Mouse (Mus musculus) C2C12 (cell line): ENCODE data around the gene Rplp1. TPM values are rescaled to one million over a fixed set of nuclear protein-coding genes. Genes with fewer than 3 reads are reported as not detected.

Source experiments
- H3K27me3 ChIP-seq: one replicate; pipeline ENCODE4 v1.6.1; 2011; ENCODE audit not compliant: control insufficient read depth, insufficient read depth, insufficient read length
- H3K36me3 ChIP-seq: one replicate; pipeline ENCODE4 v1.6.1; 2011; ENCODE audit not compliant: control insufficient read depth, insufficient read depth
- H3K4me3 ChIP-seq: one replicate; pipeline ENCODE4 v1.5.1; 2011; ENCODE audit warnings: mild to moderate bottlenecking, control low read depth; ENCODE audit not compliant: poor library complexity, insufficient read depth, severe bottlenecking
- H3K79me2 ChIP-seq: one replicate; pipeline ENCODE4 v1.6.1; 2011; ENCODE audit not compliant: control insufficient read depth, insufficient read depth
- H3K79me3 ChIP-seq: one replicate; pipeline ENCODE4 v1.6.1; 2011; ENCODE audit warnings: low read depth, control low read depth
- H3ac ChIP-seq: one replicate; pipeline ENCODE3; 2011; ENCODE audit warnings: low read depth; ENCODE audit not compliant: control insufficient read depth, insufficient read length
- CEBPB ChIP-seq: IDR thresholded peaks from one replicate; pipeline ENCODE4 v1.6.1; 2011; ENCODE audit warnings: low read depth, mild to moderate bottlenecking, control low read depth, moderate library complexity
- CTCF ChIP-seq: IDR thresholded peaks from one replicate; pipeline ENCODE4 v1.5.1; 2011; ENCODE audit not compliant: control insufficient read depth, insufficient read depth, insufficient read length
- FOSL1 ChIP-seq: IDR thresholded peaks from one replicate; pipeline ENCODE4 v1.8.0; 2011; ENCODE audit warnings: mild to moderate bottlenecking, low read length; ENCODE audit not compliant: poor library complexity, insufficient read depth, severe bottlenecking
- MAX ChIP-seq: IDR thresholded peaks from one replicate; pipeline ENCODE4 v1.6.1; 2011; ENCODE audit warnings: mild to moderate bottlenecking, control low read depth
- MYOD1 ChIP-seq: IDR thresholded peaks from one replicate; pipeline ENCODE4 v1.6.1; 2011; ENCODE audit warnings: low read depth; ENCODE audit not compliant: control insufficient read depth, insufficient read length
- MYOG ChIP-seq: IDR thresholded peaks from one replicate; pipeline ENCODE4 v1.6.1; 2011; ENCODE audit not compliant: control insufficient read depth, insufficient read length; ENCODE audit errors: extremely low read depth
- USF1 ChIP-seq: IDR thresholded peaks from one replicate; pipeline ENCODE4 v1.6.1; 2011; ENCODE audit warnings: low read depth, mild to moderate bottlenecking, control low read depth, moderate library complexity
- polyA plus RNA-seq: library from polyadenylated mRNA; unstranded; fragments of >200 nt; fragmentation: generic; extraction: Trizol; gene quantifications from one replicate; pipeline ENCODE4 v1.2.1, GENCODE M21; 2012; ENCODE audit warnings: missing spikeins

Rplp1 gene
- polyA plus RNA-seq, 1 experiment = 13,097 TPM

GRCm38 (mm10) chr9:61916986-61917385 is 2.6 kb upstream of the Rplp1 start:
- H3K36me3 ChIP-seq = peaks cover 56% of the 10 kb centered on the region
- no peak for TF ChIP-seq CEBPB
- TF ChIP-seq USF1 = no peak
- TF ChIP-seq MAX = no peak
- TF ChIP-seq MYOG = no peak
- TF ChIP-seq MYOD1 = no peak
- no peak for TF ChIP-seq CTCF
- H3ac ChIP-seq = no peak overlapping the region
- no peak overlapping the region for H3K4me3 ChIP-seq
- H3K79me2 ChIP-seq = peaks cover 19% of the 10 kb centered on the region
- H3K79me3 ChIP-seq = peaks cover 12% of the 10 kb centered on the region
- no peaks in the 10 kb centered on the region for H3K27me3 ChIP-seq

GRCm38 (mm10) chr9:61915393-61916005 is 1.2 kb upstream of the Rplp1 start:
- peaks cover 19% of the 10 kb centered on the region for H3K79me2 ChIP-seq
- no peak overlapping the region for H3ac ChIP-seq
- H3K4me3 ChIP-seq = peak overlapping the region; percentile 64
- TF ChIP-seq CEBPB (no peak), MAX (no peak), FOSL1 (no peak), MYOD1 (no peak), MYOG (no peak), CTCF (no peak), USF1 (no peak)
- H3K36me3 ChIP-seq = peaks cover 45% of the 10 kb centered on the region
- no peaks in the 10 kb centered on the region for H3K27me3 ChIP-seq
- peaks cover 12% of the 10 kb centered on the region for H3K79me3 ChIP-seq

GRCm38 (mm10) chr9:61914917-61915300 is 567 bp upstream of the Rplp1 start:
- peaks cover 42% of the 10 kb centered on the region for H3K36me3 ChIP-seq
- peaks cover 19% of the 10 kb centered on the region for H3K79me2 ChIP-seq
- peak overlapping the region; percentile 72 for H3ac ChIP-seq
- no peaks in the 10 kb centered on the region for H3K27me3 ChIP-seq
- peaks cover 12% of the 10 kb centered on the region for H3K79me3 ChIP-seq
- TF ChIP-seq MYOG (no peak), FOSL1 (no peak), USF1 (no peak), MYOD1 (no peak), CTCF (no peak), CEBPB (no peak)
- H3K4me3 ChIP-seq = peak overlapping the region; percentile 64

- H3ac ChIP-seq = no peak overlapping the region
- peaks cover 12% of the 10 kb centered on the region for H3K79me3 ChIP-seq
- peaks cover 19% of the 10 kb centered on the region for H3K79me2 ChIP-seq
- peaks cover 18% of the 10 kb centered on the region for H3K36me3 ChIP-seq
- TF ChIP-seq USF1 = no peak
- TF ChIP-seq MYOD1 = no peak
- no peak for TF ChIP-seq MAX
- no peak for TF ChIP-seq CEBPB
- no peak for TF ChIP-seq CTCF
- TF ChIP-seq FOSL1 = no peak
- H3K4me3 ChIP-seq = no peak overlapping the region
- H3K27me3 ChIP-seq = no peaks in the 10 kb centered on the region
Measured at GRCm38 (mm10) chr9:61911300-61912128, 2.8 kb downstream of the Rplp1 start.

- H3K79me2 ChIP-seq = peaks cover 19% of the 10 kb centered on the region
- peaks cover 17% of the 10 kb centered on the region for H3K36me3 ChIP-seq
- H3K27me3 ChIP-seq = no peaks in the 10 kb centered on the region
- no peak overlapping the region for H3ac ChIP-seq
- no peak overlapping the region for H3K4me3 ChIP-seq
- H3K79me3 ChIP-seq = peaks cover 12% of the 10 kb centered on the region
- TF ChIP-seq MYOG = no peak
- no peak for TF ChIP-seq MYOD1
- no peak for TF ChIP-seq CEBPB
- no peak for TF ChIP-seq USF1
- no peak for TF ChIP-seq CTCF
- TF ChIP-seq MAX = no peak
- TF ChIP-seq FOSL1 = no peak
Measured at GRCm38 (mm10) chr9:61910526-61911256, 3.7 kb downstream of the Rplp1 start.
